Mouse (Mus musculus) liver, embryonic 11.5 days (tissue): ENCODE results near the gene Med23. TPM values are rescaled to one million over a fixed set of nuclear protein-coding genes. Genes with fewer than 3 reads are reported as not detected.

Experiments
- ATAC-seq: fragments of 200-750 bp; cut with Nextera tagmentation; replicated peaks from 2 replicates; pipeline ENCODE4 v1.8.0; 2017; ENCODE audit warnings: moderate number of reproducible peaks, mild to moderate bottlenecking, moderate TSS enrichment, moderate library complexity; ENCODE audit not compliant: low FRiP score
- DNase-seq: peaks from one replicate; pipeline ENCODE4 v3.0.0-alpha.2; 2017; ENCODE audit warnings: low spot score
- H3K27ac ChIP-seq: fragments of 300-500 bp; sonication (generic); 2 replicates; pipeline ENCODE4 v1.5.1; 2014; ENCODE audit warnings: mild to moderate bottlenecking, low read depth, low read length, control low read depth
- H3K27me3 ChIP-seq: fragments of 300-500 bp; sonication (generic); replicated peaks from 2 replicates; pipeline ENCODE4 v1.6.1; 2014; ENCODE audit warnings: low read length, mixed read lengths; ENCODE audit not compliant: control insufficient read depth, insufficient read depth
- H3K36me3 ChIP-seq: fragments of 300-500 bp; sonication (generic); 2 replicates; pipeline ENCODE4 v1.6.1; 2014; ENCODE audit warnings: mild to moderate bottlenecking, low read length, moderate library complexity, mixed read lengths; ENCODE audit not compliant: control insufficient read depth, insufficient read depth
- H3K4me1 ChIP-seq: fragments of 300-500 bp; sonication (generic); replicated peaks from 2 replicates; pipeline ENCODE4 v1.6.1; 2014; ENCODE audit warnings: low read length, mixed read lengths; ENCODE audit not compliant: control insufficient read depth, insufficient read depth
- H3K4me2 ChIP-seq: fragments of 300-500 bp; sonication (generic); 2 replicates; pipeline ENCODE4 v1.6.1; 2014; ENCODE audit warnings: mild to moderate bottlenecking, control low read depth, moderate library complexity
- H3K4me3 ChIP-seq: fragments of 300-500 bp; sonication (generic); 2 replicates; pipeline ENCODE4 v1.5.1; 2014; ENCODE audit warnings: low read depth, low read length, control low read depth
- H3K9ac ChIP-seq: fragments of 300-500 bp; sonication (generic); 2 replicates; pipeline ENCODE4 v1.6.1; 2014; ENCODE audit warnings: low read depth, low read length, control low read depth
- H3K9me3 ChIP-seq: fragments of 300-500 bp; sonication (generic); 2 replicates; pipeline ENCODE4 v1.6.1; 2016; ENCODE audit warnings: low read length, inconsistent platforms, mixed read lengths; ENCODE audit not compliant: control insufficient read depth
- WGBS: fragments of 180-500 bp; shearing (Covaris S2); extraction: QIAGEN DNeasy Blood & Tissue Kit; methylation state at CpG from one replicate; pipeline ENCODE4 v1.1.7; 2014; 5-methylcytosine and 5-hydroxymethylcytosine counted together
- polyA plus RNA-seq: library from polyadenylated mRNA; unstranded; fragments of >200 nt; fragmentation: Nextera tagmentation; extraction: Ambion mirVana; gene quantifications from 2 replicates; pipeline ENCODE4 v1.2.1, GENCODE M21; 2014

Med23 gene
- polyA plus RNA-seq, 1 experiment from 2014 or later, result 20.0 TPM

DNA sequence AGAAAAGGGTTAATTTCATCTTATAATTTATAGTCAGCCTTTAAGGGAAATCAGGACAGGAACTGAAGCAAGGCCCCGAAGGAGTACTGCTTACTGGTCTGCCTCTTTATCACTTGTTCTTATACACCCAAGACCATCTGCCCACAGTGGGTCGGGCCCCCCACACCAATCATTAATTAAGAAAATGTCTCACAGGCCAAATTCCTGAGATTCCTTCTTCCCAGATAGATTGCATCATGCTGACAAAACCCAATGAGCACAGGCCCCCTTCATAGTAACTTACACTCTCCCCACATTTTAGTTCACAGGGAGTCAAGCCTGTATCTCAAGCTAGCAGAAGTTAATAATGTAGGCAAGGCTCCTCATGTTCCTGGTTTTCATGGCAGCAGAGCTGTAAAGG, 27.8 kb upstream of the Med23 start:
- DNase-seq (no peak), ATAC-seq (no peak)
- no peaks in the 10 kb centered on the region for H3K36me3 ChIP-seq
- H3K27ac ChIP-seq, result no peak overlapping the region
- H3K4me3 ChIP-seq, result no peak overlapping the region
- no peaks in the 10 kb centered on the region for H3K27me3 ChIP-seq
- no peak overlapping the region for H3K4me2 ChIP-seq
- H3K9me3 ChIP-seq, result 0 out of 2 replicates have a peak, but pooled peaks cover 2% of the 10 kb centered on the region
- no peaks in the 10 kb centered on the region for H3K4me1 ChIP-seq
- 49% methylated on average over 2 of the region's 2 CpGs for WGBS
- no peak overlapping the region for H3K9ac ChIP-seq

DNA sequence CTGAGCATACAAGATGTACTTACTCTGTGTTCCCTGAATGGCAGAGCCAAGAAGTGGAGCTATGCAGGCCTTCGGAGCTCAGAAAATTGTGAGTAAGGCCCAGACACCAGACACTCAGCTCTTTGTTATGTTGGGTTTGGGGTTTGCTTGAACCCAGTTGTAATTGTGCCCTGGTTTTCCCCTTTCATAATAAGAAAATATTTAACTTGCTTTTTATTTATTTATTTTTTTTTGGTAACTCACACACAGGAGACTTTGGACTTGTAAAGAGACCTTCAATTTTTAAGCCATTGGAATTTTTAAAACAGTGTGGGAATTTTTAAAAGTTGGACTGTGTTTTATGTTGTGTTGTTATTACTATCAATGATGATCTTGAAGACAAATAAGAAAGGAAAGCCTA, 27.1 kb upstream of the Med23 start, which contains the start of gene Enpp3:
Gene Enpp3 (minus strand): TSS at position 148 of the 400 bp plus-strand sequence.
- DNase-seq (no peak), ATAC-seq (no peak)
- Histone ChIP-seq H3K4me2 (no peak within 1 kb of the TSS), H3K9ac (no peak within 1 kb of the TSS), H3K4me3 (no peak within 1 kb of the TSS), H3K4me1 (no peaks in the 10 kb centered on the region), H3K27me3 (no peaks in the 10 kb centered on the region), H3K9me3 (0 out of 2 replicates have a peak, but pooled peaks cover 2% of the 10 kb centered on the region), H3K36me3 (no peaks in the 10 kb centered on the region), H3K27ac (no peak within 1 kb of the TSS)
- 75% methylated on average over 1 of the region's 1 CpGs for WGBS

DNA sequence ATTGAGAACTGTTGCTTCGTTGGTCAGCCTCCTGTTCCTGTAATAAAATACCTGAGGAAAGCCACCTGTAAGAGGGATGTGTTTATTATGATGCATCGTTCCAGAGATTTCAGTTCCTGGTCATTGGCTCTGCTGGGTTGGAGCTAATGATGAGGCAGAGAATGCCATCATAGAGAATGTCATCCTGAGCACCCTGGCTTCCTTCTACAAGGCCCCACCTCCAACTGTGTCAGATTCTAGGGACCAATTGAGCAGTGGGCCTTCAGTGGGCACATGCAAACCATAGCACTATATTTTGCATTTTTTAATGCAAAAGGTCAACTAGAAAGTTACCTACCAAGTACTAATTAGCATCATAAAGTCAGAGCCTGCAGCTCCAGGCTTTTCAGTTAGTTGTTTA, 6.6 kb upstream of the Med23 start:
- Histone ChIP-seq H3K4me3 (no peak overlapping the region), H3K4me1 (no peaks in the 10 kb centered on the region), H3K9me3 (no peaks in the 10 kb centered on the region), H3K36me3 (no peaks in the 10 kb centered on the region), H3K27me3 (no peaks in the 10 kb centered on the region), H3K4me2 (no peak overlapping the region), H3K9ac (no peak overlapping the region), H3K27ac (no peak overlapping the region)
- ATAC-seq, result no peak
- no peak for DNase-seq
- 82% methylated on average over 2 of the region's 2 CpGs for WGBS

DNA sequence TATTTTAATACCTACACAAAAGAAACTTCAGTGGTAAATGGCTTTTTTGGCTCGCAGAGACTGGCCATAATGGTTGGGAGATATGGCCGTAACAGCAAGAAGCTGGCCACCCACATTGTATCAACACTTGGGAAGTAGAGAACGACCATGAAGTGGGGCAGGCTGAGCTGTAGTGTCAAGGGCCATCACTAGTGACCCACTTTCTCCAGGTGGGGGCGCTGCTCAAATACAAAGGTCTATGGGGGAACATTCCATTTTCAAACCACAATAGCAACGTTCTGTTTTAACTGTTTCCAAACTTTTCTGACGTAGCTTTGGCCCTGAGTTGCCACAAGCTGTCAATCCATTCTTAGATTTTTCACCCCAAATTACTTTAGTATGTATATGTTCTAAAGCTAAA, 5.4 kb upstream of the Med23 start:
- 68% methylated on average over 6 of the region's 6 CpGs for WGBS

DNA sequence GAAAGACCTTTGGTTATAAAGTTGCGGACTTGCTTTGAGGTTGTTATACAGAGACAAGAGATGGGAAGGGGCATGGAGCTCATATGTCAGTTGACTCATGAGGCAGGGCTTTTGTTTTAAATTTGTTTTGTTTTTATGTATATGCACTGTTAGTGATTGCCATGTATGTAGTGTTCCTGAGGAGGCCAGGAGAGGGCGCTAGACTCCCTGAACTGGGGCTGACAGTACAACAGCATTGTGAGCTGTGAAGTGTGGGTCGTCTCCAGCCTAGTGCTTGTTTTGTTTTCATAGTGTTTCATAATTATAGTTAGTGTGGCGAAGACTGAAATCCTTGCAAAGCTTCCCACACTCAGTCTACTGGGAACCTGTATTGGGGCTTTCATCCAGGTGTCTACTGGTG, 3.8 kb downstream of the Med23 start:
- DNase-seq, result no peak
- no peak overlapping the region for H3K9ac ChIP-seq
- WGBS, result 77% methylated on average over 4 of the region's 4 CpGs
- no peak overlapping the region for H3K4me3 ChIP-seq
- no peak for ATAC-seq
- H3K9me3 ChIP-seq, result no peaks in the 10 kb centered on the region
- no peaks in the 10 kb centered on the region for H3K27me3 ChIP-seq
- H3K4me2 ChIP-seq, result no peak overlapping the region
- H3K27ac ChIP-seq, result no peak overlapping the region
- H3K4me1 ChIP-seq, result no peaks in the 10 kb centered on the region
- H3K36me3 ChIP-seq, result peaks cover 28% of the 10 kb centered on the region

More for the DNA sequence above, 5.4 kb upstream of the Med23 start:
- Histone ChIP-seq H3K4me1 (no peaks in the 10 kb centered on the region), H3K27me3 (no peaks in the 10 kb centered on the region), H3K4me3 (no peak overlapping the region), H3K9ac (no peak overlapping the region), H3K27ac (no peak overlapping the region), H3K36me3 (no peaks in the 10 kb centered on the region), H3K9me3 (no peaks in the 10 kb centered on the region), H3K4me2 (no peak overlapping the region)
- ATAC-seq (no peak), DNase-seq (no peak)

DNA sequence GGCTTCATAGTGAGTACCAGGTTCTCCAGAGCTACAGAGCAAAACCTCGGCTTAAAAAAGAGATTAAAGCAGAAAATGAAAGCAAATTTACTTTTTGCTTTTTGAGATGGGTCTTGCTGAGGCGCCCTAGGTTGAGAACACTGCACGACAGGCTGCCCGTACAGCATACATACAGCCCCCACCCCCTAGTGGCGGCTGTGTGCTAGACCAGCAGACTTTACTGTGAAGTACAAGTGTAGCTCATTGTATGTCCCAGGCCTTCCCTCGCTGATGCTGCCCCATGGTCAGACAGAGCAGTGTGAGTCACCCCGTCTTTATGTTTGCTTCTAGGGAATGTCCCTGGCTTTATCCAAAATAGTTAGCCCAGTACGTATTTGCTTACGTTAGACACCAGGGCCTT, 16.2 kb downstream of the Med23 start:
- Histone ChIP-seq H3K27ac (no peak overlapping the region), H3K36me3 (peaks cover 32% of the 10 kb centered on the region; the same call in 1 of the 2 replicates), H3K4me3 (no peak overlapping the region), H3K9ac (no peak overlapping the region), H3K27me3 (no peaks in the 10 kb centered on the region), H3K4me1 (no peaks in the 10 kb centered on the region), H3K4me2 (no peak overlapping the region), H3K9me3 (no peaks in the 10 kb centered on the region)
- no peak for DNase-seq
- 83% methylated on average over 9 of the region's 9 CpGs for WGBS
- ATAC-seq, result no peak

DNA sequence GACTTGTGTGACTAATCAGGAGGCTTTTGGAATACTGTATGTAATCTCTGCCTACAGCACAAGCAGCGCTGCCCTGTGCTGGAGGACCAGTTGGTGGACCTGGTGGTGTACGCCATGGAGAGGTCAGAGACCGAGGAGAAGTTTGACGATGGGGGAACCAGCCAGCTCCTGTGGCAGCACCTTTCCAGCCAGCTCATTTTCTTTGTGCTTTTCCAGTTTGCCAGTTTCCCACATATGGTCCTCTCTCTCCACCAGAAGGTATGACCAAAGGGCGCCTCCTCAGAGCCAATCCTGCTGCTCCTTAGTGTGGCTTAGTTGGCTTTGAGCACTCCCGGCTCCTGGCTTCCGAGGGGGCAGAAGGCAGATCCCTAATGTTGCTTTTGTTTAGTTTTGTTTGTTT, 18.6 kb downstream of the Med23 start:
- no peak for DNase-seq
- WGBS, result 89% methylated on average over 7 of the region's 7 CpGs
- Histone ChIP-seq H3K4me2 (no peak overlapping the region), H3K4me1 (no peaks in the 10 kb centered on the region), H3K9ac (no peak overlapping the region), H3K27me3 (no peaks in the 10 kb centered on the region), H3K4me3 (no peak overlapping the region), H3K9me3 (no peaks in the 10 kb centered on the region), H3K36me3 (peaks cover 34% of the 10 kb centered on the region; the same call in 1 of the 2 replicates), H3K27ac (no peak overlapping the region)
- no peak for ATAC-seq

DNA sequence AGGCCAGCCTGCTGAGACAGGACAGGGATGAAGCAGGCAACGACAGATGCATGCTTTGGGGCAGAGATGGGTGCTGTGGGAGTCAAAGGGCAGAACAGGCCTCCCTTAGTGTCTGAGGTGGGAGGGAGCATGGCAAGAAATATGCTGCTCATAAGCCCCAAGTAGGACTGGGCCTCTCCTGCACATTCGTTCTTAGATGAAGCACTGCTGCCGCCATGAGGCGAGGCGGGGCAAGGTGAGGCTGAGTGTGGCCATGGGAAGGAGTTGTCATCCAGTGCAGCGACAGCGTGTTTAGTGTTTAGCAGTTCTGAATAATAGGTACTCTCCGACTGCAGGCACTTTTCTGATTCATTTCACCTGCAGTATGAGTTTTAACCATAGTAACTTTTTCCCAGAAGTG, 26.1 kb downstream of the Med23 start:
- no peaks in the 10 kb centered on the region for H3K9me3 ChIP-seq
- no peak for ATAC-seq

DNA sequence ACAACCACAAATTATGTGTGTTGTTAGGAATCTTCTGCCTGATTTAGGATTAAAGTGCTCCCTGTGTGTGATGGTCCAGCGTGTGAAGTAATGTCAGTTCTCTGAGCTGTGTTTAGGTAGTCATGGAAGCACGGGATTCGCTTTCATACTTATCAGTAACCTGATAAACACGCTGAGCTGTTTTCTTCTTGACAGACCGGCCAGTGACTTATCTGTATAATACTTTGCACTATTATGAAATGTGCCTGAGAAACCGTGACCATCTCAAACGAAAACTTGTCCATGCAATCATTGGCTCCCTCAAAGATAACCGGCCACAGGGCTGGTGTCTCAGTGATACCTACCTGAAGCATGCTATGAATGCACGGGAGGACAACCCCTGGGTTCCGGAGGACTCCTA, 35.8 kb downstream of the Med23 start:
- no peak overlapping the region for H3K4me2 ChIP-seq
- H3K9me3 ChIP-seq, result no peaks in the 10 kb centered on the region
- no peaks in the 10 kb centered on the region for H3K4me1 ChIP-seq
- no peak for DNase-seq
- ATAC-seq, result no peak
- H3K4me3 ChIP-seq, result no peak overlapping the region
- peaks cover 54% of the 10 kb centered on the region for H3K36me3 ChIP-seq
- no peak overlapping the region for H3K27ac ChIP-seq
- no peak overlapping the region for H3K9ac ChIP-seq
- 79% methylated on average over 10 of the region's 10 CpGs for WGBS
- H3K27me3 ChIP-seq, result no peaks in the 10 kb centered on the region

More for the DNA sequence above, 26.1 kb downstream of the Med23 start:
- H3K4me3 ChIP-seq, result no peak overlapping the region
- peaks cover 52% of the 10 kb centered on the region for H3K36me3 ChIP-seq
- no peak overlapping the region for H3K9ac ChIP-seq
- H3K27me3 ChIP-seq, result no peaks in the 10 kb centered on the region
- DNase-seq, result no peak
- H3K27ac ChIP-seq, result no peak overlapping the region
- 84% methylated on average over 8 of the region's 8 CpGs for WGBS
- no peaks in the 10 kb centered on the region for H3K4me1 ChIP-seq
- no peak overlapping the region for H3K4me2 ChIP-seq
